Mouse (Mus musculus): ENCODE measurements around the gene Cabp7. TPM values are rescaled to one million over a fixed set of nuclear protein-coding genes. Genes with fewer than 3 reads are reported as not detected.

The Cabp7 gene
- total RNA-seq (2021) = 10 to 100 TPM; 30.7 to 33.7 TPM
- long read RNA-seq, experiment 1, transcript Cabp7-201 (5 exons, 2,628 nt) = major isoform, 71 of 83 reads
- long read RNA-seq, experiment 1, partial matches to known transcripts = 4 of 83 reads
- long read RNA-seq, experiment 1, other reads (novel, unspliced or antisense) = 8 of 83 reads
- long read RNA-seq, experiment 2, transcript Cabp7-201 (5 exons, 2,628 nt) = major isoform, 50 of 56 reads
- long read RNA-seq, experiment 2, partial matches to known transcripts = 6 of 56 reads
- long read RNA-seq, experiment 2, other reads (novel, unspliced or antisense) = 0 of 56 reads

- no peak for DNase-seq (ENCODE audit: low spot score in 2 of 2)
Observed at GRCm38 (mm10) chr11:4746733-4747132, at the start of gene Cabp7. Gene Cabp7 (minus strand): TSS chr11:4746778.

GRCm38 (mm10) chr11:4793006-4793405 lies 46.4 kb upstream of the Cabp7 start:
- no peak for DNase-seq (ENCODE audit: low spot score in 2 of 2)

GRCm38 (mm10) chr11:4791549-4791948 lies 45.0 kb upstream of the Cabp7 start:
- DNase-seq (ENCODE audit: low spot score in 2 of 2) = no peak

- DNase-seq (ENCODE audit: low spot score in 2 of 2) = no peak
Observed at GRCm38 (mm10) chr11:4789691-4790090, 43.1 kb upstream of the Cabp7 start.

GRCm38 (mm10) chr11:4784629-4785142 lies 38.1 kb upstream of the Cabp7 start:
- DNase-seq (ENCODE audit: low spot score in 2 of 2) = no peak

- no peak for DNase-seq (ENCODE audit: low spot score in 2 of 2)
Observed at GRCm38 (mm10) chr11:4783116-4783515, 36.5 kb upstream of the Cabp7 start.

- DNase-seq (ENCODE audit: low spot score in 2 of 2) = no peak
Observed at GRCm38 (mm10) chr11:4780927-4781326, 34.3 kb upstream of the Cabp7 start.

- DNase-seq (ENCODE audit: low spot score in 2 of 2) = peak; percentile 63 to 84
Observed at GRCm38 (mm10) chr11:4772925-4773324, 26.3 kb upstream of the Cabp7 start.

GRCm38 (mm10) chr11:4771756-4772155 lies 25.2 kb upstream of the Cabp7 start:
- DNase-seq (ENCODE audit: low spot score in 2 of 2) = no peak

GRCm38 (mm10) chr11:4769881-4770280 lies 23.3 kb upstream of the Cabp7 start:
- DNase-seq (ENCODE audit: low spot score in 2 of 2) = no peak

- no peak for DNase-seq (ENCODE audit: low spot score in 2 of 2)
Observed at GRCm38 (mm10) chr11:4769293-4769692, 22.7 kb upstream of the Cabp7 start.

- DNase-seq (ENCODE audit: low spot score in 2 of 2) = no peak
Observed at GRCm38 (mm10) chr11:4768399-4768798, 21.8 kb upstream of the Cabp7 start.

- DNase-seq (ENCODE audit: low spot score in 2 of 2) = no peak
Observed at GRCm38 (mm10) chr11:4764476-4764875, 17.9 kb upstream of the Cabp7 start.

GRCm38 (mm10) chr11:4763631-4764030 lies 17.1 kb upstream of the Cabp7 start:
- DNase-seq (ENCODE audit: low spot score in 2 of 2) = no peak

GRCm38 (mm10) chr11:4762511-4762910 lies 15.9 kb upstream of the Cabp7 start:
- DNase-seq (ENCODE audit: low spot score in 2 of 2) = no peak

- DNase-seq (ENCODE audit: low spot score in 2 of 2) = no peak
Observed at GRCm38 (mm10) chr11:4761991-4762390, 15.4 kb upstream of the Cabp7 start.

GRCm38 (mm10) chr11:4760438-4760837 lies 13.9 kb upstream of the Cabp7 start:
- no peak for DNase-seq (ENCODE audit: low spot score in 2 of 2)

GRCm38 (mm10) chr11:4757789-4758158 lies 11.2 kb upstream of the Cabp7 start:
- DNase-seq (ENCODE audit: low spot score in 2 of 2) = no peak

- DNase-seq (ENCODE audit: low spot score in 2 of 2) = no peak
Observed at GRCm38 (mm10) chr11:4756984-4757788, 10.6 kb upstream of the Cabp7 start.

GRCm38 (mm10) chr11:4756460-4756859 lies 9.9 kb upstream of the Cabp7 start:
- no peak for DNase-seq (ENCODE audit: low spot score in 2 of 2)

- DNase-seq (ENCODE audit: low spot score in 2 of 2) = no peak
Observed at GRCm38 (mm10) chr11:4754867-4755266, 8.3 kb upstream of the Cabp7 start.

GRCm38 (mm10) chr11:4754036-4754435 lies 7.5 kb upstream of the Cabp7 start:
- no peak for DNase-seq (ENCODE audit: low spot score in 2 of 2)

Measured in left cerebral cortex, adult 18-20 months (tissue).